Mouse (Mus musculus): ENCODE data around the gene Tfdp2. TPM values are rescaled to one million over a fixed set of nuclear protein-coding genes. Genes with fewer than 3 reads are reported as not detected.
"Not testable (repeated sequence)": the region's sequence is repeated elsewhere in the genome, so short reads cannot be mapped to it uniquely, and the experiment has no call there.

Gene Tfdp2
- polyA plus RNA-seq, 1 experiment from 2014 or later = 61.6 TPM

DNA sequence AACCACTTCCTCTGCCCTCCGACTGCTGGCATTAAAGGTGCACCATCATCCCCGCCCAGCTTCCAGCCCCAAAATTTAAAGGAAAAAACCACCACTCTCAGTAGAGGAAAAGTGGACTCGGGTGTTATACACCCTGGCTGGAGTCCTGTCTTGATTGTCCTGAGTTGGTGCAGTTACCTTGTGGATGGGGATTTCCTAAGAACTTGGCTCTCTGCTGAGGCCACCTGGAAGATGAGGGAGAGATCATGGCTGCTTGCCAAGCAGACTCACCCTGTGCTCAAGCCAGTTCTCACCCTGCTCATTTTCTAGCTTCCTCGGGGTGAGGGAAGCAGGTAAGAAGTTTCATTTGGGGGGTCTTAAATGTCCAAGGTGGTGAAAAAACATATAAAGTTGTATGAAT lies 132.2 kb downstream of the Tfdp2 start:
- no peaks in the 10 kb centered on the region for H3K27me3 ChIP-seq (ENCODE audit: low read depth, poor library complexity, severe bottlenecking)
- 91% methylated on average over 4 of the region's 4 CpGs for WGBS
- no peak for DNase-seq (ENCODE audit: low spot score)
- H3K9me3 ChIP-seq (replicated peaks) = no peaks in the 10 kb centered on the region
- peaks cover 15% of the 10 kb centered on the region for H3K4me1 ChIP-seq
- H3K4me3 ChIP-seq = no peak overlapping the region
- H3K27ac ChIP-seq = no peak overlapping the region
- peaks cover 42% of the 10 kb centered on the region for H3K36me3 ChIP-seq

DNA sequence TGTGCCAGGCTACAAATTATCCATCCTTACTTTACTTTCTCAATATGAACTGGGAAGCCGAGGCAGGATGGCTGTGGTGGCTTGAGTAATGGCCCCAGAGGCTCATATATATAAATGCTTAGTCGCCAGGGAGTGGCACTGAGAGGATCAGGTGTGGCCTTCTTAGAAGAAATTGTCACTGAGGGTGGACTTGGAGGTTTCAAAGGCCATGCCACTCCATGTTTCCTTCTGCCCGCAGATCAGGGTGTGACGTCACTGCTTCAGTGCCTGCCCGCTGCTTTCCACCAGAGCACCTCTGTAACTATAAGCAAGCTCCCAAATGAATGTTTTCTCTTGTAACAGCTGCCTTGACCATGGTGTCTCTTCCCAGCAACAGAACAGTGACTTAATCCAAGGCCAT lies 135.1 kb downstream of the Tfdp2 start:
- H3K27ac ChIP-seq = no peak overlapping the region
- WGBS = 93% methylated on average over 5 of the region's 5 CpGs
- no peaks in the 10 kb centered on the region for H3K9me3 ChIP-seq (replicated peaks)
- H3K27me3 ChIP-seq (ENCODE audit: low read depth, poor library complexity, severe bottlenecking) = no peaks in the 10 kb centered on the region
- H3K4me3 ChIP-seq = no peak overlapping the region
- no peak for DNase-seq (ENCODE audit: low spot score)
- H3K36me3 ChIP-seq = peaks cover 65% of the 10 kb centered on the region
- H3K4me1 ChIP-seq = peaks cover 6% of the 10 kb centered on the region; the same call in 1 of the 2 replicates

DNA sequence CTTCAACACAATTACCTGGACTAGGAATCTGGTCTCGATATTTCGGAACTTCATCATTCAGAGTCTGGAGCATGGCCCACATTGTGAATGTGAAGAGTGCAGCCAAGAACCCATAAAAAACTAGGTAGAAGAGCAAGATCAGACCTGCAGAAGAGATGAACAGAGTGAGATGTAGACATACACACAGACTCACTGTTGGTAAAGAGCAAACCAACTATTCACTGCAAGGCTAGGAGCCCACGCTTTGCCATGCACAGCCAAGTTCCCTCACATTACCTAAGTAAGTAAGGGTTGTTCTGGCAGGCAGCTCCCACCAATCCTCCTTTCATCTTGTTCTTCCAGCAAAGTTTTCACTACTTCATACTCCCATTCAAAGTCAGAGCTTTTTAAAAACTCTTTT lies 149.7 kb downstream of the Tfdp2 start:
- H3K27me3 ChIP-seq (ENCODE audit: low read depth, poor library complexity, severe bottlenecking) = no peaks in the 10 kb centered on the region
- H3K4me1 ChIP-seq = no peaks in the 10 kb centered on the region
- no peak overlapping the region for H3K4me3 ChIP-seq
- no peak overlapping the region for H3K27ac ChIP-seq
- 93% methylated on average over 3 of the region's 3 CpGs for WGBS
- no peaks in the 10 kb centered on the region for H3K9me3 ChIP-seq (replicated peaks)
- DNase-seq (ENCODE audit: low spot score) = no peak
- H3K36me3 ChIP-seq = peaks cover 49% of the 10 kb centered on the region

- Histone ChIP-seq H3K4me3 (no peak overlapping the region), H3K9me3 (replicated peaks) (no peaks in the 10 kb centered on the region), H3K4me1 (no peaks in the 10 kb centered on the region), H3K27ac (no peak overlapping the region), H3K36me3 (peaks cover 40% of the 10 kb centered on the region), H3K27me3 (ENCODE audit: low read depth, poor library complexity, severe bottlenecking) (no peaks in the 10 kb centered on the region)
- DNase-seq (ENCODE audit: low spot score) = no peak
- 95% methylated on average over 5 of the region's 5 CpGs for WGBS
These were observed 152.8 kb downstream of the Tfdp2 start for GRCm38 (mm10) chr9:96348885-96349284.

GRCm38 (mm10) chr9:96350010-96350409 lies 153.9 kb downstream of the Tfdp2 start:
- Histone ChIP-seq H3K4me3 (no peak overlapping the region), H3K27me3 (ENCODE audit: low read depth, poor library complexity, severe bottlenecking) (no peaks in the 10 kb centered on the region), H3K27ac (no peak overlapping the region), H3K36me3 (peaks cover 34% of the 10 kb centered on the region), H3K4me1 (no peaks in the 10 kb centered on the region), H3K9me3 (replicated peaks) (no peaks in the 10 kb centered on the region)
- WGBS = 49% methylated on average over 4 of the region's 4 CpGs
- DNase-seq (ENCODE audit: low spot score) = no peak

GRCm38 (mm10) chr9:96350476-96350875 lies 154.4 kb downstream of the Tfdp2 start:
- H3K27ac ChIP-seq = no peak overlapping the region
- H3K4me3 ChIP-seq = no peak overlapping the region
- H3K36me3 ChIP-seq = peaks cover 33% of the 10 kb centered on the region
- DNase-seq (ENCODE audit: low spot score) = no peak
- no peaks in the 10 kb centered on the region for H3K4me1 ChIP-seq
- H3K9me3 ChIP-seq (replicated peaks) = no peaks in the 10 kb centered on the region
- WGBS = 61% methylated on average over 3 of the region's 3 CpGs
- H3K27me3 ChIP-seq (ENCODE audit: low read depth, poor library complexity, severe bottlenecking) = no peaks in the 10 kb centered on the region

GRCm38 (mm10) chr9:96351771-96352170 lies 155.7 kb downstream of the Tfdp2 start:
- not testable (repeated sequence) for H3K27me3 ChIP-seq (ENCODE audit: low read depth, poor library complexity, severe bottlenecking); H3K4me3 ChIP-seq; H3K4me1 ChIP-seq; DNase-seq (ENCODE audit: low spot score); H3K27ac ChIP-seq; H3K9me3 ChIP-seq (replicated peaks)
- WGBS = 93% methylated on average over 6 of the region's 6 CpGs
- H3K36me3 ChIP-seq = peaks cover 33% of the 10 kb centered on the region

GRCm38 (mm10) chr9:96353121-96353769 lies 157.2 kb downstream of the Tfdp2 start:
- Histone ChIP-seq H3K4me1 (no peaks in the 10 kb centered on the region), H3K4me3 (no peak overlapping the region), H3K9me3 (replicated peaks) (no peaks in the 10 kb centered on the region), H3K27me3 (ENCODE audit: low read depth, poor library complexity, severe bottlenecking) (no peaks in the 10 kb centered on the region), H3K36me3 (peaks cover 37% of the 10 kb centered on the region), H3K27ac (no peak overlapping the region)
- DNase-seq (ENCODE audit: low spot score) = no peak
- 87% methylated on average over 12 of the region's 12 CpGs for WGBS

- WGBS = 83% methylated on average over 8 of the region's 8 CpGs
These were observed 157.7 kb downstream of the Tfdp2 start for GRCm38 (mm10) chr9:96353799-96354198.

DNA sequence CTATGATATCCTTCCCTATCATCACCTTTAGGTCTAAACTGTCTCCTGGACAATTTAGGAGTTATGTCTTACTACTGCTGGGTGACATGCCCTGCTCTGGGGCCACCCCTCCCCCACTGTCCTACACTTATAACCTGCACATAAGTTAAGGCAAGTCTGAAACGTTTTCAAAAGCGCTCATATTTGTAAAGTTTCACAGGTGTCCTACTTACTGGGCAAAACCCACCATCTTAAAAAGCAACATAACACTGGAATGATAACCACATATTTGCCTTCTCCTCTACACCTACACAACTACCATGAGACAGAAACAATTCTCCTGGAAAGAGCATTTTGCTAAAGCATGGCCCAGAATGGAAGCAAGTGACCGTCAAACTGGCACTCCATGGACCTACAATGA lies 164.0 kb downstream of the Tfdp2 start:
- Histone ChIP-seq H3K9me3 (replicated peaks) (no peaks in the 10 kb centered on the region), H3K27me3 (ENCODE audit: low read depth, poor library complexity, severe bottlenecking) (no peaks in the 10 kb centered on the region), H3K4me3 (no peak overlapping the region), H3K27ac (no peak overlapping the region), H3K36me3 (peaks cover 21% of the 10 kb centered on the region), H3K4me1 (peaks cover 34% of the 10 kb centered on the region)
- WGBS = 94% methylated on average over 3 of the region's 3 CpGs
- DNase-seq (ENCODE audit: low spot score) = no peak

More at GRCm38 (mm10) chr9:96353799-96354198, 157.7 kb downstream of the Tfdp2 start:
- Histone ChIP-seq H3K27ac (no peak overlapping the region), H3K36me3 (peaks cover 43% of the 10 kb centered on the region), H3K4me1 (no peaks in the 10 kb centered on the region), H3K27me3 (ENCODE audit: low read depth, poor library complexity, severe bottlenecking) (no peaks in the 10 kb centered on the region), H3K4me3 (no peak overlapping the region), H3K9me3 (replicated peaks) (no peaks in the 10 kb centered on the region)
- no peak for DNase-seq (ENCODE audit: low spot score)

DNA sequence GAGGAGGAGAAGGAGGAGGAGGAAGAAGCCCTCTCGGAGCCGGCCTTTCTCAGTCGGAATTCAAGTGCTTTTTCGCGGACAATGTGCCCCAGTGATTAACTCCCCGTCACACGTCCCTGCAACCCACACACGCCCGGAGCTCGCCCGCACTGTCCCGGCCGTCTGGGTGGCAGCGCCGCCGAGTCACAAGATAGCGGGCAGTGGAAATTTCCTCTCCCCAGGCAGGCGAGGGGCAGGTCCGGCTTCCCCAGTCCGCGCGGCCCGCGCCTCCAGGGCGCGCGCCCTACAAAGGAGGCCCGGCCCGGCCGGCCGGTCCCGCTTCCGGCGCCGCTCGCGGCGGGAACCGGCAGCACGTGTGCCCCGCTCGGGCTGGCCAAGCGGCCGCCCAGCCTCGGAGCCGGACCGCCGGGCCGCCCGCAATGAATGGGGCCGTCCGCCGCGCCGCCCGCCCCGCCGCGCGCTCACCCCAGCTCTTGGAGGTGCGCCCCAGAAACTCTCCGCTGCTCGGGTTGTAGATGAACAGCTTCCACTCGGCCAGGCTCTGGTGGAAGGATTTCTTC lies 167.6 kb downstream of the Tfdp2 start:
- Histone ChIP-seq H3K4me1 (peaks cover 34% of the 10 kb centered on the region), H3K36me3 (peaks cover 4% of the 10 kb centered on the region), H3K27me3 (ENCODE audit: low read depth, poor library complexity, severe bottlenecking) (no peaks in the 10 kb centered on the region), H3K4me3 (peak overlapping the region; percentile 90), H3K27ac (peak overlapping the region; percentile 95), H3K9me3 (replicated peaks) (no peaks in the 10 kb centered on the region)
- under 1% methylated on average over 64 of the region's 64 CpGs for WGBS
- DNase-seq (ENCODE audit: low spot score) = peak; percentile 77

DNA sequence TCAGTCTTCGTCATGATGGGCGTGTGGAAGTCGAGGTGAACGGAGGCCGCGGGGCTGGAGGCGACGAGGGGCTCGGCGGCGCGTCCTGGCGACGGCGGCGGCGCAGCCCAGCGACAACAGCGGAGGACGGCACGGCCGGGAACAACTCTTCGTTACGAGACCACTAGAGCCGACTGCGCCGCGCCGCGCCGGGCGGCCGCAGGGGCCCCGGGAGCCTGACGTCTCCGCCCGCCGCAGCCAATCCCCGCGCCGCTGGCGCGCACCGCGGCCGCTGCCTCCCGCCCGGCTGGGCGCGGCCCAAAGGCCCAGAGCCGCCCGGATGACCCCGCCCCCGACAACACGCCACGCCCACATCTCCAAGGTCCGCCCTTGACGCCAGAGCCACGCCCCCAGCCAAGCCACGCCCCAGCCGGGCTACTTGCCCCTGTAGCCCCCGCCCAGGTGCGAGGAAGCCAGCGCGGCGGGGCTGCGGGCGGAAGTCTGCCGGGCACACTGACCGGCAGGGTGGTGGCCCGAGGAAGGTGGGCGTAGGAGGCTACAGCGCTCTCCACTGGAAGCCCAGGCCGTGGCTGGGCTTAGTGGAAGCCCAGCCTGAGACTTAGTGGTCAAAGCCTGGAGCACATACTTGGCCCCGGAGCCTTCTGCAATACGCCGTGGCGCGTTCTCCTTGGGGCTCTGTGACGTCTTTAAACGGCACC lies 168.2 kb downstream of the Tfdp2 start, which contains the start of gene Atp1b3:
Gene Atp1b3, minus strand, starts transcription at position 302 of the 698 bp plus-strand sequence.
- Histone ChIP-seq H3K27me3 (ENCODE audit: low read depth, poor library complexity, severe bottlenecking) (no peaks in the 10 kb centered on the region), H3K36me3 (no peaks in the 10 kb centered on the region), H3K27ac (peak within 1 kb of the TSS; percentile 95), H3K9me3 (replicated peaks) (no peaks in the 10 kb centered on the region), H3K4me3 (peak within 1 kb of the TSS; percentile 90), H3K4me1 (peaks cover 34% of the 10 kb centered on the region)
- 2% methylated on average over 81 of the region's 81 CpGs for WGBS
- DNase-seq (ENCODE audit: low spot score) = peak; percentile 100

GRCm38 (mm10) chr9:96365271-96365872 lies 169.3 kb downstream of the Tfdp2 start:
- Histone ChIP-seq H3K27me3 (ENCODE audit: low read depth, poor library complexity, severe bottlenecking) (no peaks in the 10 kb centered on the region), H3K9me3 (replicated peaks) (no peaks in the 10 kb centered on the region), H3K4me1 (peaks cover 35% of the 10 kb centered on the region), H3K36me3 (no peaks in the 10 kb centered on the region), H3K27ac (no peak overlapping the region), H3K4me3 (no peak overlapping the region)
- 76% methylated on average over 6 of the region's 6 CpGs for WGBS
- no peak for DNase-seq (ENCODE audit: low spot score)
